Mouse (Mus musculus): ENCODE results near the gene Eef1a1.
A peak's percentile ranks its signal among the peaks of the same experiment; 100 is the strongest.
"Not testable (repeated sequence)": the region's sequence is repeated elsewhere in the genome, so short reads cannot be mapped to it uniquely, and the experiment has no call there.

The Eef1a1 gene

GRCm38 (mm10) chr9:78508106-78508786 is 19.3 kb upstream of the Eef1a1 start:
- DNase-seq (ENCODE audit: low spot score in 2 of 2), result no peak

DNA sequence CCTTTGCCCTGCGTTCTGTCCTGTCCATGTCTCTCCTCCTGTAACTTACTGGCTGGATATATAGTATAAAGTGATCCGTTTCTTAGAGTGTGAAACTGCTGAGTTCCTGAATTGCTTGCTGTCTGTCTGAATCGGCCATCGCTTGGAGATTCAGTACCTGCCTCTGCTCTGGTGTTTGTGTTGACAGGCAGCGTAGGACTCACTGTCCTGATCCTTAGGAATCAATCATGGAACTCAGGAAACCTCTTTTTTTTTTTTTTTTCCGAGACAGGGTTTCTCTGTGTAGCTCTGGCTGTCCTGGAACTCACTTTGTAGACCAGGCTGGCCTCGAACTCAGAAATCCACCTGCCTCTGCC is 17.7 kb upstream of the Eef1a1 start:
- no peak for DNase-seq (ENCODE audit: low spot score in 2 of 2)

- no peak for DNase-seq (ENCODE audit: low spot score in 2 of 2)
These were observed 17.2 kb upstream of the Eef1a1 start for GRCm38 (mm10) chr9:78506002-78506721.

- DNase-seq (ENCODE audit: low spot score in 2 of 2), result no peak
These were observed 16.3 kb upstream of the Eef1a1 start for GRCm38 (mm10) chr9:78505223-78505622.

DNA sequence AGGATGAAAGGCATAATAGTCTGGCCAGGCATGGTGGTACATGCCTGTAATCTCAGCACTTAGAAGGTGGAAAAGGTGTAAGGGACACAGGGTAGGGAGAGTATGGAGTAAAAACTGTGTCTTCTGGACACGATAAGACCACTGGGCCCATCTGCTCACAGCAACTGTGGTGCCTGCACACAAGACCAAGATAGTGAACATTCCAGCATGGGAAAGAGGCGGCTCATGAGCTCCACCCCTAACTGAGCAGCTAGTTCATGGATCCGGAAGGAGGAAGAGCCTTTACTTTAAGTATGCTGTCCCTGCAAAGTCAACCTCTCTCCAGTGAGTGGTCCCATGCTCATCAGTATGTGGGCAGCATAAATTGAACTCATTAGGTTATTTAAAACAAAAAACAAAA is 15.7 kb upstream of the Eef1a1 start:
- no peak for DNase-seq (ENCODE audit: low spot score in 2 of 2)

DNA sequence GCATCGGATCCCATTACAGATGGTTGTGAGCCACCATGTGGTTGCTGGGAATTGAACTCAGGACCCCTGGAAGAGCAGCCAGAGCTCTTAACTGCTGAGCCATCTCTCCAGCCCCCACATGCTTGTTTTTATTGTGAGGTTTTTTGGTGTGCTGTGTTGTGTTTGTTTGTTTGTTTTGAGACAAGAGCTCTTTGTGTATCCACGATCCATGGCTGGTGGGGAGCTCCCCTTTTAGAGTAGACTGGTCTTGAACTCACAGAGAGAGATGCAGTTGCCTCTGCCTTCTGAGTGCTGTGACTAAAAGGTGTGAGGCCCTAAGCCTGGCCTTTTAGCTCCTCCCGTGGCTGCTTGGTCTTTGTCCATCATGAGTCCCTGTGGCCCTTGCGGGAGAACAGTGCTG is 15.2 kb upstream of the Eef1a1 start:
- DNase-seq (ENCODE audit: low spot score in 2 of 2), result no peak

- DNase-seq (ENCODE audit: low spot score in 2 of 2), result no peak
These were observed 14.5 kb upstream of the Eef1a1 start for GRCm38 (mm10) chr9:78503223-78504079.

- DNase-seq (ENCODE audit: low spot score in 2 of 2), result no peak
These were observed 12.3 kb upstream of the Eef1a1 start for GRCm38 (mm10) chr9:78501284-78501683.

- no peak for DNase-seq (ENCODE audit: low spot score in 2 of 2)
These were observed 11.4 kb upstream of the Eef1a1 start for GRCm38 (mm10) chr9:78500386-78500785.

DNA sequence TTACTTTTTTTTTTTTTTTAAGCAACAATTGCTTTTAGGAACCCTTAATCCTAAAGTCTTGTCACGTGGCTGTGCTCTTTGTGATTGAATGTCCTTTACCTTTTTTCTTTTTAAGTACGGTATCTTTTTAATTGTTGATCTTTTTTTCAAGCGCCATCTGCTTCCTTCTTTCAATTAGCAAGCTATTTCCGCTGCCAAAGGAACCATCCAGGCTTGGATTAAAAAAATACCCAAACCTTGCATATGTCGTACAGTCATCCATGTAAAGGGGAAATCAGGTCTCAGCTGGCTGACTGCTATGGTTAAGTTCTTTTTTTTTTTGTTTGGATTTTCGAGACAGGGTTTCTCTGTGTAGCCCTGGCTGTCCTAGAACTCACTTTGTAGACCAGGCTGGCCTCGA is 4.2 kb upstream of the Eef1a1 start:
- no peak for DNase-seq (ENCODE audit: low spot score in 2 of 2)

- no peak for DNase-seq (ENCODE audit: low spot score in 2 of 2)
These were observed 3.3 kb upstream of the Eef1a1 start for GRCm38 (mm10) chr9:78492254-78492653.

DNA sequence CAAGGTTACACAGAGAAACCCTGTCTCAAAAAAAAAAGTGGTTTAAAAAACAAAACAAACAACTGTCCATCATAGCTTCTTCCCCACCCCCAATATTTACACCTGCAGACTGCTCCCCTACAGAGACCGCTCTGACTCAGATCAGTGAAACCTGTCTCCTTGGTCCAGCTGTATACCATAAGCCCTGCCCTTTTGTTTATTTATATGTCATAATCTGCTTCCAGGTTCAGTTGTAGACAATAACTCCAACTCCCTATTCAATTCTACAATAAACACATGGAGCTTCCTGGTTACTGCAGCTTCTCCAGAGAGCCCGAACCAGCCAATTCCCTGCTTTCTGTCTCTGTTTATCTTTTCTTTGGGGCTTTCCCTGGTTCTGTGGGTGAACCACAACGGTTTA is 2.2 kb upstream of the Eef1a1 start:
- no peak for DNase-seq (ENCODE audit: low spot score in 2 of 2)

- not testable (repeated sequence) for DNase-seq (ENCODE audit: low spot score in 2 of 2)
These were observed 930 bp downstream of the Eef1a1 start for GRCm38 (mm10) chr9:78488021-78488420.

DNA sequence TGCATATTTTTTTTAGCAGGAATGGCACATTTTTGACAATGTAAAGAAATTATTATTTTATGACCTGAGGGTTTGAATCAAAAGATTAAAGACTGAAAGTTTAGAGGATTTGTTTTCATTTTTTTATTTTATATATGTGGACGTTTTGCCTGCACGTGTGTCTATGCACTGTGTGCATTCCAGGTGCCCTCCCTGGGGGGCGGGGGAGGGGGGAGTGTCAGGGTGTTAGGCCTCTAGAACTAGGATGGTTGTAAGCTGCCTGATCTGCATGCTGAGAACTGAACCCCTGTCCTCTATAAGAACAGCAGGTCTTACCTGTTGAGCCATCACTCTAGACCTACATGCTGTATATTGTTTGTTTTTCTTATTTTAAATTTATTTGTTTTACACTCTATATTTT is 4.3 kb downstream of the Eef1a1 start:
- no peak for DNase-seq (ENCODE audit: low spot score in 2 of 2)

GRCm38 (mm10) chr9:78482386-78482785 is 6.6 kb downstream of the Eef1a1 start:
- DNase-seq (ENCODE audit: low spot score in 2 of 2), result no peak

DNA sequence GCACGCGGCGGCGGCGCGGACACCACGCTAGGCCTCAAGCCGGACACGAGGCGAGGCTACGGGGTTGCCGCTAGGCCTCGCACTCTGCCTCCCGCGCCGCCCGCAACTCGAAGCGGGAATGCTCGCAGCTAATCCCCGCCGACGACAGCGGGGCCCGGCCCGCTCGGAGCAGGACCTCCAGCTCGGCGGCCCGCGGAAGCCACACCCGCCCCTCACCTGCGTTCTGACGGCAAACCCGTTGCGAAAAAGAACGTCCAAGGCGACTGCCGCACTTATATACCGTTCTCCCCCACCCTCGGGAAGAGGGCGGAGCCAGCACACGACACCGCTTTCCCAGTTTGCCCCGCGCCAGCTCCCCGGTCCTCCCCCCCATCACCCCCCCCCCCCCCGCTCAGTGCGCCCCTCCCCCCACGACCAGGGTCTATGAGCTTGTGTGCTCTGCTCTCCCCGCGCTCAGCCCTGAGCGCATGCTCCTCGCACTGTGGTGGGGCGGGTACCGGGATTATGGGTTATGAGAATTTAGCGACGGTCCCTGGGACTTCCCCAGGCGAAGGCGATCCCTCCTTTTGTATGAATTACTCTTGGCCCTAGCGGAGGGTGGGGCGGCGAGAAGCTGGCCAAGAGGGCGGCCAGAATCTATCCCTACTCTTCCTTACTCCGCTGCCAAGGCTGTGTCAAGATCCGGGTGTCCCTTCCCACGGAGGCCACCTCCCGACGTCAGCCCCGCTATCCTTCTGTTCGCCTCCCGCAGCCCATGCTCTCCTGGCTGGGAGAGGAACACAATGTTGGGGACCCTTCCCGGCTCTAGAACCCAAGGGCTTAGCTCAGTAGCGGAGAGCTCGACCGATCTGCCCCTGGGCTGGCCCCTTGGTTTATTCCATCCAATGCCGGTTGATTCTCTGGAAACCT is 7.3 kb downstream of the Eef1a1 start:
- DNase-seq (ENCODE audit: low spot score in 2 of 2), result peak; percentile 91 to 96

DNA sequence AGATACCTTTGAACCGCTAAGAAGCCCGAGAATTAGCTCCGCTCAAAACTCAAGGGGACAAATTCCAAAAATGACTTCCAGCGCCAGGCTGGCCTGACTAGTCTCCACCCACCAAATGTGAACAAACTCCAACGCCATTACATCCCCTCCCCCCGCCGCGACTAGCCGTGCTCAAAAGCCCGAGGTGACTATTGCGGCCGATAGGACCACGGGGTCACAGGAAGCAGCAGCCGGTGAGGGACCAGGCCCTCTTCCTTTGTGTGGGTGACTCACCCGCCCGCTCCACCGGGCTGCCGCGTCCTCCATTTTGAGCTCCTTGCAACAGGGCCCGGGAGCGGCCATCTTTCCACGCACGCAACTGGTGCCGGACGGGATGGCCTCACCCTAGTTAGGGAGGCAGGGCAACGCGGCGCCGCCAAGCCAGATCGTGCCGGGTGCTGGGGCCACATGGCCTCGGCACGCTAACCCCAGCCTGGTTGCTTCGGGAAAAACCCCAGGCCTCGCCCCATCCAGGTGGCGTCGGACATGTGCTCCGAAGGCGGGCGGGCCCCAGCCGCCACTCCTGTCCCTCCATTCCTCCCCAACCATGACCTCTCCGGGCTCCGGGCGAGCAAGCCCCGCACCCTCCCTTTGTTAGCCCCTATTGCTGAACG is 8.1 kb downstream of the Eef1a1 start:
- DNase-seq (ENCODE audit: low spot score in 2 of 2), result peak; percentile 52 to 74

- not testable (repeated sequence) for DNase-seq (ENCODE audit: low spot score in 2 of 2)
These were observed 8.7 kb downstream of the Eef1a1 start for GRCm38 (mm10) chr9:78480227-78480626.

DNA sequence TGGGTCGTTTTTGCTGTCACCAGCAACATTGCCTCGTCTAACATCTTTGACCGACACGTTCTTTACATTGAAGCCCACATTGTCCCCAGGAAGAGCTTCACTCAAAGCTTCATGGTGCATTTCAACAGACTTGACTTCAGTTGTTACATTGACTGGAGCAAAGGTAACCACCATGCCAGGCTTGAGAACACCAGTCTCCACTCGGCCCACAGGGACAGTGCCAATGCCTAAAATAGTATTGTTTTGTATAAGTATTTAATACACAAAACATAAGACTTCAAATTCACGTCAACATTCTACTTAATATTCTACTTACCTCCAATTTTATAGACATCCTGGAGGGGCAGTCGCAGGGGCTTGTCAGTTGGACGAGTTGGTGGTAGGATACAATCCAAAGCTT is 9.6 kb downstream of the Eef1a1 start:
- not testable (repeated sequence) for DNase-seq (ENCODE audit: low spot score in 2 of 2)

DNA sequence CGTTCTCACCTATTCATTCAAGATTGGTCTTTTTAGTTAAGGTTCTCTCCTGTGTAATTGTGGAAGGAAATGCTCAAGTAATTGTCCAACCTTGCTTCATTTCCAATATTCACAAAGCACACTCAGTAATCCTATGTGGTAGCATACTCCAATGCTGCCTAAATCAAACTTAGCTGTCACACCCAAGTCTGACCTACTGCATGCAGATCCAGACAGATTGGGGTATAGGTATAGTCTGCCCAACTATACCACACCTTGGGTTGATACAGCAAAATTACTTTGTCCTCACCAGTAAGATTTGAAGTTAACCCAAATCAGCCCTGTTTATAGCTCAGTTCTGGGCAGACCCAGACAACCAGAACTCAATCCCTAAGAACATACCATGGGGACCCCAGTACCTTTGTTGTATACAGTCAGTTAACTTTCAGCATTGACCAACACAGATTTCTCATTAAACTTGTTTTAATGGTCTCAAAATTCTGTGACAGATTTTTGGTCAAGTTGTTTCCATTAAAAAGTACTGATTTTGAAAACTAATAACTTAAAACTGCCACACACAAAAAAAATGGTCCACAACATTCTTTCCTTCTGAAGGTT is 10.8 kb downstream of the Eef1a1 start:
- DNase-seq (ENCODE audit: low spot score in 2 of 2), result not testable (repeated sequence)

Measured in left cerebral cortex, adult 9 months (tissue).